ENCODE assay signal across 11 mouse cellular contexts in the genomic region with DNA sequence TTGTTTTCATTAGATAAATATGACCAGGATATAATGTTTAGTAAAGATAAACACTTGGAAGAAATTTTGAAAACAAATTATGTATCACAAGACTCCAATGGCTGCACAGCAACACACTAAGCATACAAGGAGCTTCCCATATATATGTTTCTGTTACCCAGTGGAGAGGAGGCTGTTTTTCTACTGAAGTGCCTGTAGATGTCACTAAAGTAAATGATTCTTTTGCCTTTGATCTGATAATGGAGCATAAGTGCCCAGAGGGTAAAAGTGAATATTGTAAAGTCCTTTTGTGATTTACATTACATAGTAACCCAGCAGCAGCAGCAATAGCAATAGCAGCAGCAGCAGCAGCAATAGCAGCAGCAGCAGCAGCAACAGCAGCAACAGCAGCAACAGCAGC.
A peak's percentile ranks its signal among the peaks of the same experiment; 100 is the strongest.
DNase-seq lines count a peak whose midpoint lies in the region; ATAC-seq and TF ChIP-seq lines count a peak whose summit lies in the region.
"Had no signal": no experiment of that assay in that cellular context is flagged by ENCODE, and none has a peak within 500 bp of the region (broad histone marks: within the 10 kb centered on the region; RNA-seq: fewer than 3 reads in every experiment).

No protein-coding gene starts in this region.

- TF ChIP-seq POLR2A in MEL (IDR thresholded peaks at IDR 0.05; ENCODE audit: control insufficient read depth in 1 of 2, insufficient read depth in 1 of 2, low read depth in 1 of 2, low read length in 2 of 2, poor library complexity in 1 of 2): no peak

- no peaks in the 10 kb centered on the region for H3K79me2 ChIP-seq in MEL (ENCODE audit: control insufficient read depth, insufficient read depth, low read length, poor library complexity)

- no peak for TF ChIP-seq EP300 in MEL (IDR thresholded peaks at IDR 0.05; ENCODE audit: low read depth in 1 of 2, low read length in 2 of 2)

- peak; percentile 65 for TF ChIP-seq CTCF in forebrain, postnatal 0 days (IDR thresholded peaks at IDR 0.05; ENCODE audit: low read depth)
- TF ChIP-seq CTCF in lung, embryonic 14.5 days (IDR thresholded peaks at IDR 0.05; ENCODE audit: low read depth): peak; percentile 51
- peak in 1 of 3 experiments; percentile 7; a peak in 1 of 6 replicates for TF ChIP-seq CTCF in MEL (IDR thresholded peaks at IDR 0.05 in 2 of 3, conservative IDR thresholded peaks at IDR 0.05 in 1 of 3; ENCODE audit: control insufficient read depth in 1 of 3, insufficient read depth in 1 of 3, low read depth in 2 of 3, low read length in 3 of 3, poor library complexity in 1 of 3, severe bottlenecking in 1 of 3)
- peak; percentile 67 for TF ChIP-seq CTCF in midbrain, postnatal 0 days (IDR thresholded peaks at IDR 0.05)

- no peak overlapping the region for H3K9ac ChIP-seq in forebrain, postnatal 0 days
- no peak overlapping the region for H3K9ac ChIP-seq in lung, embryonic 14.5 days
- H3K9ac ChIP-seq in MEL (ENCODE audit: control insufficient read depth, low read depth, low read length, poor library complexity, severe bottlenecking): no peak overlapping the region
- H3K9ac ChIP-seq in midbrain, postnatal 0 days (replicated peaks; ENCODE audit: low read length, poor library complexity, severe bottlenecking): no peak overlapping the region

- H3K4me2 ChIP-seq in forebrain, postnatal 0 days (ENCODE audit: low read depth): no peak overlapping the region
- H3K4me2 ChIP-seq in lung, embryonic 14.5 days: no peak overlapping the region
- no peak overlapping the region for H3K4me2 ChIP-seq in midbrain, postnatal 0 days (ENCODE audit: low read depth, low read length, poor library complexity, severe bottlenecking)

- peak; percentile 31 for DNase-seq in forebrain, postnatal 0 days
- no peak for DNase-seq in forebrain, embryonic 10.5 days (ENCODE audit: extremely low spot score, low spot score)
- peak; percentile 60 for DNase-seq in lung, embryonic 14.5 days
- no peak for DNase-seq in lung, adult 18-20 months
- peak; percentile 3 for DNase-seq in MEL (ENCODE audit: low read depth, low spot score)
- peak; percentile 60 for DNase-seq in midbrain, postnatal 0 days (ENCODE audit: low spot score)
- no peak for DNase-seq in adrenal gland, postnatal 10 days
- DNase-seq in heart, postnatal 36 days: no peak
- DNase-seq: cerebellum, adult 11 months; heart, adult 18-20 months; liver had no signal

- H3K36me3 ChIP-seq in forebrain, postnatal 0 days (ENCODE audit: insufficient read depth): no peaks in the 10 kb centered on the region
- no peaks in the 10 kb centered on the region for H3K36me3 ChIP-seq in forebrain, embryonic 10.5 days (replicated peaks)
- H3K36me3 ChIP-seq in lung, embryonic 14.5 days (ENCODE audit: insufficient read depth): no peaks in the 10 kb centered on the region
- no peaks in the 10 kb centered on the region for H3K36me3 ChIP-seq in MEL (ENCODE audit: control insufficient read depth in 1 of 2, insufficient read depth in 2 of 2, low read length in 2 of 2)
- no peaks in the 10 kb centered on the region for H3K36me3 ChIP-seq in midbrain, postnatal 0 days (ENCODE audit: insufficient read depth, low read length)

- TF ChIP-seq RAD21 in MEL (IDR thresholded peaks at IDR 0.05; ENCODE audit: low read depth, low read length): no peak; the same call in 1 of the 2 replicates

- H3K9me3 ChIP-seq in forebrain, postnatal 0 days (ENCODE audit: low read length): no peaks in the 10 kb centered on the region
- no peaks in the 10 kb centered on the region for H3K9me3 ChIP-seq in forebrain, embryonic 10.5 days
- no peaks in the 10 kb centered on the region for H3K9me3 ChIP-seq in lung, embryonic 14.5 days (ENCODE audit: low read depth, low read length)
- no peaks in the 10 kb centered on the region for H3K9me3 ChIP-seq in MEL (replicated peaks; ENCODE audit: insufficient read depth, low read length)
- no peaks in the 10 kb centered on the region for H3K9me3 ChIP-seq in midbrain, postnatal 0 days (ENCODE audit: low read length)

- ATAC-seq in forebrain, postnatal 0 days: peak; percentile 72
- peak; percentile 24; the same call in 1 of the 2 replicates for ATAC-seq in lung, embryonic 14.5 days (ENCODE audit: insufficient read depth)
- ATAC-seq in midbrain, postnatal 0 days (ENCODE audit: low FRiP score): no peak

- no peaks in the 10 kb centered on the region for H3K4me1 ChIP-seq in forebrain, postnatal 0 days (ENCODE audit: insufficient read depth)
- H3K4me1 ChIP-seq in forebrain, embryonic 10.5 days: peaks cover 5% of the 10 kb centered on the region; the same call in 1 of the 2 replicates
- no peaks in the 10 kb centered on the region for H3K4me1 ChIP-seq in lung, embryonic 14.5 days (ENCODE audit: insufficient read depth)
- H3K4me1 ChIP-seq in MEL (ENCODE audit: control insufficient read depth in 1 of 2, insufficient read depth in 2 of 2, low read length in 2 of 2): no peaks in the 10 kb centered on the region
- peaks cover 4% of the 10 kb centered on the region; the same call in 1 of the 2 replicates for H3K4me1 ChIP-seq in midbrain, postnatal 0 days (ENCODE audit: insufficient read depth, low read length)

- intact Hi-C loops in heart, postnatal 36 days (cut with DNase I): loop anchor here (2.0 kb wide), 1 partner anchor 576 kb away; no protein-coding TSS in a partner anchor

- no peak overlapping the region for H3K4me3 ChIP-seq in forebrain, postnatal 0 days (ENCODE audit: low read depth, low read length)
- no peak overlapping the region for H3K4me3 ChIP-seq in forebrain, embryonic 10.5 days
- H3K4me3 ChIP-seq in lung, embryonic 14.5 days (ENCODE audit: low read depth, low read length): no peak overlapping the region
- H3K4me3 ChIP-seq in MEL (ENCODE audit: control insufficient read depth in 1 of 2, insufficient read depth in 1 of 2, low read depth in 2 of 2, low read length in 2 of 2): no peak overlapping the region
- H3K4me3 ChIP-seq in midbrain, postnatal 0 days (ENCODE audit: low read depth, low read length): no peak overlapping the region

- H3K27me3 ChIP-seq in forebrain, postnatal 0 days (ENCODE audit: insufficient read depth, low read length): no peaks in the 10 kb centered on the region
- H3K27me3 ChIP-seq in forebrain, embryonic 10.5 days (ENCODE audit: poor library complexity, severe bottlenecking): no peaks in the 10 kb centered on the region
- H3K27me3 ChIP-seq in lung, embryonic 14.5 days (ENCODE audit: insufficient read depth, low read length): no peaks in the 10 kb centered on the region
- no peaks in the 10 kb centered on the region for H3K27me3 ChIP-seq in MEL (ENCODE audit: control insufficient read depth in 1 of 2, insufficient read depth in 2 of 2, low read length in 2 of 2)
- H3K27me3 ChIP-seq in midbrain, postnatal 0 days (ENCODE audit: insufficient read depth, low read length): no peaks in the 10 kb centered on the region

- H3K27ac ChIP-seq in forebrain, postnatal 0 days (ENCODE audit: low read depth, low read length): no peak overlapping the region
- no peak overlapping the region for H3K27ac ChIP-seq in forebrain, embryonic 10.5 days
- H3K27ac ChIP-seq in lung, embryonic 14.5 days (ENCODE audit: low read depth): no peak overlapping the region
- H3K27ac ChIP-seq in MEL (ENCODE audit: control insufficient read depth, low read depth, low read length): no peak overlapping the region
- no peak overlapping the region for H3K27ac ChIP-seq in midbrain, postnatal 0 days (ENCODE audit: low read depth, low read length)

TF ChIP-seq in MEL, 35 proteins besides CTCF, POLR2A, EP300 and RAD21:
- no peak for TF ChIP-seq MEF2A (IDR thresholded peaks at IDR 0.05; ENCODE audit: extremely low read depth, insufficient replicate concordance, low read depth, low read length, poor library complexity, severe bottlenecking)
- TF ChIP-seq POLR2AphosphoS5 (IDR thresholded peaks at IDR 0.05; ENCODE audit: borderline replicate concordance, low read depth, low read length): no peak
- no peak for TF ChIP-seq ETS1 (IDR thresholded peaks at IDR 0.05; ENCODE audit: low read depth, low read length)
- no peak for TF ChIP-seq MXI1 (IDR thresholded peaks at IDR 0.05; ENCODE audit: low read depth, low read length)
- TF ChIP-seq BHLHE40 (IDR thresholded peaks at IDR 0.05; ENCODE audit: borderline replicate concordance, low read depth, low read length): no peak
- TF ChIP-seq JUND (IDR thresholded peaks at IDR 0.05; ENCODE audit: low read depth, low read length): no peak
- no peak for TF ChIP-seq UBTF (IDR thresholded peaks at IDR 0.05; ENCODE audit: borderline replicate concordance, insufficient read depth, low read depth, low read length)
- no peak for TF ChIP-seq MAX (IDR thresholded peaks at IDR 0.05; ENCODE audit: low read length)
- TF ChIP-seq GABPA (IDR thresholded peaks at IDR 0.05; ENCODE audit: low read depth, low read length): no peak

Comparison
In these comparisons a context has a peak if more than half of its experiments do, and no peak if none do; other contexts are left out.
1. DNase-seq: peak in forebrain, postnatal 0 days (single experiment), lung, embryonic 14.5 days (single experiment), MEL (single experiment) and midbrain, postnatal 0 days (single experiment); none in forebrain, embryonic 10.5 days (single experiment), lung, adult 18-20 months (0 of 2), adrenal gland, postnatal 10 days (single experiment) and heart, postnatal 36 days (0 of 2).